Mouse (Mus musculus) left cerebral cortex, adult 9 months (tissue): Measurements from ENCODE around the gene Rpa1.
"Not testable (repeated sequence)": the region's sequence is repeated elsewhere in the genome, so short reads cannot be mapped to it uniquely, and the experiment has no call there.

Experiments
- DNase-seq, 2 experiments: peaks; one replicate each; pipeline ENCODE4 v3.0.0; 2022; ENCODE audit warnings: low spot score in 2 of 2

The Rpa1 gene

GRCm38 (mm10) chr11:75319246-75319645, 28.9 kb downstream of the Rpa1 start:
- DNase-seq = no peak

- no peak for DNase-seq
Measured at GRCm38 (mm10) chr11:75318351-75319221, 29.5 kb downstream of the Rpa1 start.

GRCm38 (mm10) chr11:75313834-75314233, 34.3 kb downstream of the Rpa1 start:
- no peak for DNase-seq

- DNase-seq = no peak
Measured at GRCm38 (mm10) chr11:75311751-75312150, 36.4 kb downstream of the Rpa1 start.

GRCm38 (mm10) chr11:75310813-75311212, 37.3 kb downstream of the Rpa1 start:
- no peak for DNase-seq

GRCm38 (mm10) chr11:75308650-75309049, 39.5 kb downstream of the Rpa1 start:
- DNase-seq = no peak

- DNase-seq = no peak
Measured at GRCm38 (mm10) chr11:75304797-75305196, 43.3 kb downstream of the Rpa1 start.

GRCm38 (mm10) chr11:75300954-75301353, 47.2 kb downstream of the Rpa1 start:
- DNase-seq = no peak

GRCm38 (mm10) chr11:75299786-75300185, 48.3 kb downstream of the Rpa1 start:
- no peak for DNase-seq

GRCm38 (mm10) chr11:75298491-75298890, 49.6 kb downstream of the Rpa1 start:
- DNase-seq = no peak

- no peak for DNase-seq
Measured at GRCm38 (mm10) chr11:75297631-75298030, 50.5 kb downstream of the Rpa1 start.

GRCm38 (mm10) chr11:75296406-75297005, 51.6 kb downstream of the Rpa1 start:
- DNase-seq = peak in 1 of 2 experiments; percentile 54

GRCm38 (mm10) chr11:75295534-75295933, 52.6 kb downstream of the Rpa1 start:
- not testable (repeated sequence) for DNase-seq

GRCm38 (mm10) chr11:75294862-75295261, 53.3 kb downstream of the Rpa1 start:
- no peak for DNase-seq

- DNase-seq = no peak
Measured at GRCm38 (mm10) chr11:75293852-75294361, 54.2 kb downstream of the Rpa1 start.

GRCm38 (mm10) chr11:75292281-75292680, 55.8 kb downstream of the Rpa1 start:
- DNase-seq = no peak

- DNase-seq = peak in 1 of 2 experiments; percentile 72
Measured at GRCm38 (mm10) chr11:75291389-75292215, 56.5 kb downstream of the Rpa1 start.

- DNase-seq = peak; percentile 77 to 97
Measured at GRCm38 (mm10) chr11:75290566-75291271, 57.4 kb downstream of the Rpa1 start.

GRCm38 (mm10) chr11:75289120-75289519, 59.0 kb downstream of the Rpa1 start:
- DNase-seq = no peak

GRCm38 (mm10) chr11:75288517-75288916, 59.6 kb downstream of the Rpa1 start:
- DNase-seq = no peak

- DNase-seq = no peak
Measured at GRCm38 (mm10) chr11:75287940-75288339, 60.2 kb downstream of the Rpa1 start.
